Mouse (Mus musculus) CD4-positive, CD25-positive, alpha-beta regulatory T cell (primary cell): ENCODE data around the gene Ifit2. TPM values are rescaled to one million over a fixed set of nuclear protein-coding genes. Genes with fewer than 3 reads are reported as not detected.

Experiments used
- polyA plus RNA-seq: library from polyadenylated mRNA; unstranded; fragments of 100-300 nt; shearing (Covaris generic); gene quantifications from one replicate; pipeline ENCODE4 v1.2.1, GENCODE M21; 2017

The Ifit2 gene
- 32.6 TPM for polyA plus RNA-seq

GRCm38 (mm10) chr19:34550534-34551223, at the start of gene Ifit2:
TSS of gene Ifit2 (plus strand) at chr19:34550694.

GRCm38 (mm10) chr19:34526941-34527682, 23.4 kb upstream of the Ifit2 start, which contains the start of gene Lipa:
TSS of gene Lipa (minus strand) at chr19:34527474.

GRCm38 (mm10) chr19:34583126-34583766, 32.8 kb downstream of the Ifit2 start, which contains the start of gene Ifit3:
TSS of gene Ifit3 (plus strand) at chr19:34583531.

GRCm38 (mm10) chr19:34601888-34602287, 51.4 kb downstream of the Ifit2 start, which contains the start of gene Ifit1bl1:
TSS of gene Ifit1bl1 (minus strand) at chr19:34601956.

GRCm38 (mm10) chr19:34607237-34608051, 57.0 kb downstream of the Ifit2 start, which contains the start of gene Ifit3b:
TSS of gene Ifit3b (plus strand) at chr19:34607970.

Other genes starting within 250 kb of the Ifit2 start
- gene Ch25h, start 75.5 kb upstream of the Ifit2 start, polyA plus RNA-seq = not detected
- gene Lipa, start 23.2 kb upstream of the Ifit2 start, polyA plus RNA-seq = 93.8 TPM
- 33.0 TPM for gene Ifit3, start 32.8 kb downstream of the Ifit2 start, polyA plus RNA-seq
- 101 TPM for gene Ifit1bl1, start 51.3 kb downstream of the Ifit2 start, polyA plus RNA-seq
- gene Ifit3b, start 57.3 kb downstream of the Ifit2 start, polyA plus RNA-seq = 5.5 TPM
- 1.0 TPM for gene Ifit1bl2, start 90.0 kb downstream of the Ifit2 start, polyA plus RNA-seq
- gene Ifit1, start 90.2 kb downstream of the Ifit2 start, polyA plus RNA-seq = 41.8 TPM
- not detected for gene Slc16a12, start 196.6 kb downstream of the Ifit2 start, polyA plus RNA-seq